Mouse (Mus musculus) R1 (cell line): Measurements from ENCODE around the gene Egfl6.
A peak's percentile ranks its signal among the peaks of the same experiment; 100 is the strongest.

Experiments
- DNase-seq: peaks from one replicate; pipeline ENCODE4 v3.0.0-alpha.2; 2018; ENCODE audit warnings: low read depth, low spot score

The Egfl6 gene

GRCm38 (mm10) chrX:166516631-166517030, 68.9 kb downstream of the Egfl6 start:
- DNase-seq = no peak

DNA sequence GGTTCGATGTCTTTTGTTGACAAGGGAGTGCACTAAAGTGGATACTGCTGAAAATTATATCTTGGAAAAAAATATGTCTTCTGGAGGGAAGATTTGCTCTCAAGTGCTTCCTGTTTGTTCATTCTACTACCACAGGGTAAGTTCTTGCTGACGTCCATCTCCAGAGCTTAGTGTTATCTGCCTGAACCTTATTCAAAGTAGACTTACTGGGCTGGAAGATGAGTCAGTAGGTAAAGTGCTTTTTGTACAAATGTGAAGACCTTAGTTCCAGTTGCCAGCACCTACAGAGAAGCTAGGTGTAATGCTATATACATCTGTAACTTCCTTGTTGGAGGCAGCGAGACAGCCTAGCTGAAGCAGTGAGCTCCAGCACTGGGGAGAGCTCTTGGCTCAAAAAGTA, 69.6 kb downstream of the Egfl6 start:
- no peak for DNase-seq

GRCm38 (mm10) chrX:166514035-166514434, 71.5 kb downstream of the Egfl6 start:
- DNase-seq = peak; percentile 80

DNA sequence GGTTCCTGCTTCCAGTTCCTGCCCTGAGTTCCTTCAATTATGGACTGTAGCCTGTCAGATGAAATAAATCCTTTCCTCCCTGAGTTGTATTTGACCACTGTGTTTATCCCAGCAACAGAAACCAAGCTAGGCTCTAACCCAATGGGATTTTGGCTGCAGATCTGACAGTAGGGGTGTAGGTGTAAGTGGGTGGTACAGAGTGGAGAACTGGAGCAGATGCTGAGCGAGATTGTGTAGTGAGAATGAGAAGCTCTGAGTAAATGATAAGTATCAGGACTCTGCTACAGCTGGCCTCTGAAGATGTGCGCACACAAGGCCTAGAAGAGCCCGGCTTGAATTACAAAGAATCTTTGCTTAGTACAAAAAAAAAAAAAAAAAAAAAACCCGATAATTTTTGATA, 73.4 kb downstream of the Egfl6 start:
- no peak for DNase-seq

DNA sequence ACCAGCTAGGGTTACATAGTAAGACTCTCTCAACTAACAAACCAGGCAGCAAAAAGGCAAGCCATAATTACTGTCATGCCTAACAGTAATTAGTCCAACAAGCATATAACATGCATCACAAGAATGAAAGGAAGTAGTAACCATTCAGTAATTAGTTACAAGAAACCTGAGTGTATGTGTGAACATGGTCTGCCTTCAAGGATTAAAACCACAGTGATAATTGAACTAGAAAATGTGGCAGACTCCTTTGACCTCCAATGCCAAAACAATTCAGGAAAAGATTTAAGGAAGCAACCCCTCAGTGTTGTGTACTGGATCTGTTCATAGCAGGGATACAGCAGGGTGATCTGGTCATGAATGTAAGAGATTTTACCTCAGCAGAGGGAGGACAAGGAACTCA, 74.4 kb downstream of the Egfl6 start:
- DNase-seq = no peak

GRCm38 (mm10) chrX:166509761-166510738, 75.5 kb downstream of the Egfl6 start:
- DNase-seq = peak; percentile 97

DNA sequence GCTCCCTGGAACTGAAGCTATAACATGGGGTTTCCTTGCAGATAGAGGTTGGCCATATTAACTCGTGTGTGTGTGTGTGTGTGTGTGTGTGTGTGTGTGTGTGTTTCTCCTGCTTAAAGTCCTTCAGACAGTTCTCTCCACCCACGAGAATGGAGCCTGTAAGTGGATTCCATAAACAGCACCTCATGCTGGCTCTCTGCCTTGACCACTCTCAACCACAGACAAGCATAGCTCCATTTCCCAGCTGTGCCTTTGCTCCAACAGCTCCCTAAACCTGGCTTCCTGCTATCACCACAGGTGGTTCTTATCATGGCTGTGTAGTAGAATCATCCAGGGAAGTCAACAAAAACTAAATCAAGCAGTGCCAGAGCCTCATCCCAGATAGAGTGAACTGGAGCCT, 81.1 kb downstream of the Egfl6 start:
- no peak for DNase-seq

GRCm38 (mm10) chrX:166499496-166500190, 85.9 kb downstream of the Egfl6 start:
- DNase-seq = no peak

GRCm38 (mm10) chrX:166497771-166498170, 87.7 kb downstream of the Egfl6 start:
- DNase-seq = no peak

GRCm38 (mm10) chrX:166495052-166495451, 90.5 kb downstream of the Egfl6 start:
- no peak for DNase-seq

DNA sequence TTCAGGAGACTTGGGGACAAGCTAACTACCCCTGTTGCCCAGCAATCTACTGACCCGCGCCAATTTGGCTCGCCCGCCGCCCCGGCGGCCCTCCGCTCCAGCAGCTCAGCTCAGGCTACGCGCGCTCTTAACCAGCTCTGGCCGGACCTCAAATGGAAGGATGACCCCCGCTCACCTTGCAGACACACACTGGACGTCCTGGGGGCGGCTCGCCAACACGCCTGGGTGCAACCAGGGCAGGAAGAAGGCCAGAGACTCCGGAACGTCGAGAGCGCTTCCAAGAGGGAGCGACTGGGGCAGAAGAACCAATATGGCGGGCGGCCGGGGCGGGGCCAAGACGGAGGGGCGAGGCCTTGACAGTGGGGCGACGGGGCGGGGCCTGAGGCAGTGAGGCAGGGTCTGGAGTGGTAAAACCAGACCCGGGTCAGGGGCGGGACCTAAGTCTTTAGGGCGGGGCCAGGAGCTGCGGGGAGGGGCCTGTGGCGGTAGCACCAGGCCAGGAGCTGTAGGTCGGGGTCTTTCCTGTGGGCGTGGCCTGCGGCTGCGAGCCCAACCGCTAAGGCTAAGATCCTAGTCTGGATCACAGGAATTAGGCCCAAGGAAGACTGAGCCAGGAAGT, 106.0 kb downstream of the Egfl6 start, which contains the start of gene Rab9:
Gene Rab9, minus strand, starts transcription at position 503 of the 619 bp plus-strand sequence.
- peak; percentile 95 for DNase-seq

- DNase-seq = peak; percentile 23
Observed at GRCm38 (mm10) chrX:166478631-166479364, 106.7 kb downstream of the Egfl6 start.

- no peak for DNase-seq
Observed at GRCm38 (mm10) chrX:166477393-166477792, 108.1 kb downstream of the Egfl6 start.
